Mouse (Mus musculus): ENCODE measurements around the gene Zfp653. TPM values are rescaled to one million over a fixed set of nuclear protein-coding genes. Genes with fewer than 3 reads are reported as not detected.

Zfp653 gene
- polyA plus RNA-seq, 1 experiment from 2014 or later: 19.5 TPM

GRCm38 (mm10) chr9:22011055-22011454 is 60.1 kb downstream of the Zfp653 start:
- 0 out of 2 replicates have a peak, but pooled peaks have one; percentile 3 for ATAC-seq (ENCODE audit: low FRiP score)
- H3K27ac ChIP-seq: peak overlapping the region; percentile 35; the same call in 1 of the 2 replicates
- WGBS: 83% methylated on average over 5 of the region's 5 CpGs
- H3K4me1 ChIP-seq (replicated peaks): peaks cover 25% of the 10 kb centered on the region
- no peaks in the 10 kb centered on the region for H3K27me3 ChIP-seq
- H3K36me3 ChIP-seq: peaks cover 92% of the 10 kb centered on the region
- H3K9ac ChIP-seq: no peak overlapping the region
- no peak overlapping the region for H3K4me2 ChIP-seq
- no peak overlapping the region for H3K4me3 ChIP-seq
- H3K9me3 ChIP-seq: no peaks in the 10 kb centered on the region

Small RNA genes lying within 50 kb of the gene (microRNA-seq; reads per million reads assigned to microRNA genes)
- not detected for gene Mir7084

Other genes with a start within 250 kb of the Zfp653 start
- gene Angptl8, start 235.9 kb downstream of the Zfp653 start, polyA plus RNA-seq (2015; fragmentation: Nextera tagmentation; extraction: Ambion mirVana): 0.39 and 0.53 TPM in 2 replicates
- gene Dock6, start 218.7 kb downstream of the Zfp653 start, polyA plus RNA-seq (2015; fragmentation: Nextera tagmentation; extraction: Ambion mirVana): 17.2 and 18.2 TPM in 2 replicates
- 15.9 and 18.5 TPM in 2 replicates for gene Rab3d, start 153.2 kb downstream of the Zfp653 start, polyA plus RNA-seq (2015; fragmentation: Nextera tagmentation; extraction: Ambion mirVana)
- gene Ccdc159, start 143.9 kb downstream of the Zfp653 start, polyA plus RNA-seq (2015; fragmentation: Nextera tagmentation; extraction: Ambion mirVana): 8.9 and 10.4 TPM in 2 replicates
- 47.1 and 48.2 TPM in 2 replicates for gene Tmem205, start 143.8 kb downstream of the Zfp653 start, polyA plus RNA-seq (2015; fragmentation: Nextera tagmentation; extraction: Ambion mirVana)
- 67.5 and 71.4 TPM in 2 replicates for gene Plppr2, start 134.3 kb downstream of the Zfp653 start, polyA plus RNA-seq (2015; fragmentation: Nextera tagmentation; extraction: Ambion mirVana)
- 9.1 and 9.7 TPM in 2 replicates for gene Swsap1, start 115.6 kb downstream of the Zfp653 start, polyA plus RNA-seq (2015; fragmentation: Nextera tagmentation; extraction: Ambion mirVana)
- 1.9 and 2.2 TPM in 2 replicates for gene Epor, start 107.9 kb downstream of the Zfp653 start, polyA plus RNA-seq (2015; fragmentation: Nextera tagmentation; extraction: Ambion mirVana)
- gene Rgl3, start 81.9 kb downstream of the Zfp653 start, polyA plus RNA-seq (2015; fragmentation: Nextera tagmentation; extraction: Ambion mirVana): 1.1 TPM in 2 replicates
- 4.1 and 4.4 TPM in 2 replicates for gene Ccdc151, start 68.7 kb downstream of the Zfp653 start, polyA plus RNA-seq (2015; fragmentation: Nextera tagmentation; extraction: Ambion mirVana)
- 99.3 and 101 TPM in 2 replicates for gene Prkcsh, start 68.6 kb downstream of the Zfp653 start, polyA plus RNA-seq (2015; fragmentation: Nextera tagmentation; extraction: Ambion mirVana)
- gene Elavl3, start 19.4 kb downstream of the Zfp653 start, polyA plus RNA-seq (2015; fragmentation: Nextera tagmentation; extraction: Ambion mirVana): 80.6 and 81.7 TPM in 2 replicates
- not detected in 2 replicates for gene Gm49318, start 117 bp downstream of the Zfp653 start, polyA plus RNA-seq (2015; fragmentation: Nextera tagmentation; extraction: Ambion mirVana)
- 53.5 and 56.5 TPM in 2 replicates for gene Ecsit, start 14.1 kb upstream of the Zfp653 start, polyA plus RNA-seq (2015; fragmentation: Nextera tagmentation; extraction: Ambion mirVana)
- gene Cnn1, start 27.8 kb upstream of the Zfp653 start, polyA plus RNA-seq (2015; fragmentation: Nextera tagmentation; extraction: Ambion mirVana): 1.4 and 4.5 TPM in 2 replicates
- gene Elof1, start 45.8 kb upstream of the Zfp653 start, polyA plus RNA-seq (2015; fragmentation: Nextera tagmentation; extraction: Ambion mirVana): 179 and 185 TPM in 2 replicates
- gene Acp5, start 64.3 kb upstream of the Zfp653 start, polyA plus RNA-seq (2015; fragmentation: Nextera tagmentation; extraction: Ambion mirVana): 0.82 and 0.98 TPM in 2 replicates
- gene Pigyl, start 85.5 kb upstream of the Zfp653 start, polyA plus RNA-seq (2015; fragmentation: Nextera tagmentation; extraction: Ambion mirVana): 81.3 and 88.2 TPM in 2 replicates
- gene Zfp872, start 116.7 kb upstream of the Zfp653 start, polyA plus RNA-seq (2015; fragmentation: Nextera tagmentation; extraction: Ambion mirVana): 0.17 TPM in 1 of 2 replicates, not detected in the other
- gene Zfp809, start 154.3 kb upstream of the Zfp653 start, polyA plus RNA-seq (2015; fragmentation: Nextera tagmentation; extraction: Ambion mirVana): 9.0 and 10.9 TPM in 2 replicates
- gene Zfp599, start 188.5 kb upstream of the Zfp653 start, polyA plus RNA-seq (2015; fragmentation: Nextera tagmentation; extraction: Ambion mirVana): 7.5 and 7.6 TPM in 2 replicates
- gene Zfp810, start 236.3 kb upstream of the Zfp653 start, polyA plus RNA-seq (2015; fragmentation: Nextera tagmentation; extraction: Ambion mirVana): 36.0 and 40.6 TPM in 2 replicates